Mouse (Mus musculus) cerebellum, adult 2 months (tissue): ENCODE data around the gene 1810055G02Rik. TPM values are rescaled to one million over a fixed set of nuclear protein-coding genes. Genes with fewer than 3 reads are reported as not detected.

ENCODE experiments used
- DNase-seq, 2 experiments: peaks; one replicate each; pipeline ENCODE4 v3.0.0; 2021
- H3K27ac ChIP-seq: fragments of 200-500 bp; 2 replicates; pipeline ENCODE4 v1.5.1; 2012; ENCODE audit warnings: low read length, control low read depth, inconsistent platforms; ENCODE audit not compliant: insufficient read depth
- H3K27me3 ChIP-seq: fragments of 200-500 bp; 2 replicates; pipeline ENCODE4 v1.6.1; 2012; ENCODE audit warnings: inconsistent platforms, mild to moderate bottlenecking, low read length, moderate library complexity; ENCODE audit not compliant: control insufficient read depth, insufficient read depth
- H3K4me1 ChIP-seq: fragments of 200-500 bp; 2 replicates; pipeline ENCODE4 v1.6.1; 2011; ENCODE audit warnings: low read length; ENCODE audit not compliant: control insufficient read depth, insufficient read depth
- H3K4me3 ChIP-seq: fragments of 200-500 bp; replicated peaks from 2 replicates; pipeline ENCODE3; 2011; ENCODE audit warnings: mild to moderate bottlenecking, low read depth, low read length, control low read depth; ENCODE audit not compliant: insufficient read depth
- CTCF ChIP-seq: fragments of 200-500 bp; IDR thresholded peaks from 2 replicates; pipeline ENCODE4 v1.5.1; 2011; ENCODE audit warnings: low read depth, mild to moderate bottlenecking, control low read depth, low read length, moderate library complexity, borderline replicate concordance; ENCODE audit not compliant: insufficient read depth
- POLR2A ChIP-seq: fragments of 200-500 bp; IDR thresholded peaks from 2 replicates; pipeline ENCODE4 v1.6.1; 2011; ENCODE audit warnings: low read length, control low read depth, borderline replicate concordance; ENCODE audit not compliant: insufficient read depth
- WGBS: fragments of 180-500 bp; shearing (Covaris S2); methylation state at CpG from one replicate; pipeline ENCODE4 v1.1.7; 2018; 5-methylcytosine and 5-hydroxymethylcytosine counted together
- polyA plus RNA-seq: library from polyadenylated mRNA; depleted of rRNA; stranded (reverse); fragments of >200 nt; gene quantifications from 2 replicates; pipeline ENCODE4 v1.2.3, GENCODE M21; 2012

1810055G02Rik gene
- polyA plus RNA-seq, 1 experiment = 37.2 TPM

GRCm38 (mm10) chr19:3730781-3731646 lies 22.9 kb downstream of the 1810055G02Rik start:
- no peak overlapping the region for H3K27ac ChIP-seq
- WGBS = 83% methylated on average over 7 of the region's 7 CpGs
- no peak for TF ChIP-seq POLR2A
- no peak for TF ChIP-seq CTCF
- no peak for DNase-seq
- no peaks in the 10 kb centered on the region for H3K27me3 ChIP-seq
- no peaks in the 10 kb centered on the region for H3K4me1 ChIP-seq
- no peak overlapping the region for H3K4me3 ChIP-seq

GRCm38 (mm10) chr19:3736001-3736400 lies 27.9 kb downstream of the 1810055G02Rik start:
- WGBS = 74% methylated on average over 3 of the region's 3 CpGs
- no peak for TF ChIP-seq POLR2A
- TF ChIP-seq CTCF = no peak
- H3K27ac ChIP-seq = no peak overlapping the region
- no peak overlapping the region for H3K4me3 ChIP-seq
- H3K27me3 ChIP-seq = no peaks in the 10 kb centered on the region
- no peak for DNase-seq
- H3K4me1 ChIP-seq = no peaks in the 10 kb centered on the region

- TF ChIP-seq CTCF (no peak), POLR2A (no peak)
- no peak for DNase-seq
- WGBS = 93% methylated on average over 7 of the region's 7 CpGs
- Histone ChIP-seq H3K4me3 (no peak overlapping the region), H3K27ac (no peak overlapping the region), H3K27me3 (no peaks in the 10 kb centered on the region), H3K4me1 (peaks cover 4% of the 10 kb centered on the region; the same call in 1 of the 2 replicates)
Observed at GRCm38 (mm10) chr19:3739650-3740049, 31.6 kb downstream of the 1810055G02Rik start.

GRCm38 (mm10) chr19:3742716-3743115 lies 34.6 kb downstream of the 1810055G02Rik start:
- DNase-seq = peak; percentile 42 to 52
- Histone ChIP-seq H3K4me3 (no peak overlapping the region), H3K4me1 (peaks cover 4% of the 10 kb centered on the region; the same call in 1 of the 2 replicates), H3K27me3 (no peaks in the 10 kb centered on the region), H3K27ac (peak overlapping the region; percentile 27; the same call in 1 of the 2 replicates)
- TF ChIP-seq CTCF (no peak), POLR2A (no peak)
- WGBS = 22% methylated on average over 4 of the region's 4 CpGs

GRCm38 (mm10) chr19:3743362-3743761 lies 35.3 kb downstream of the 1810055G02Rik start:
- 68% methylated on average over 7 of the region's 7 CpGs for WGBS
- Histone ChIP-seq H3K4me3 (no peak overlapping the region), H3K27me3 (no peaks in the 10 kb centered on the region), H3K27ac (no peak overlapping the region), H3K4me1 (peaks cover 4% of the 10 kb centered on the region; the same call in 1 of the 2 replicates)
- TF ChIP-seq CTCF (no peak), POLR2A (no peak)
- no peak for DNase-seq

- WGBS = 2% methylated on average over 13 of the region's 13 CpGs
- peak overlapping the region; percentile 86 for H3K27ac ChIP-seq
- TF ChIP-seq POLR2A (peak; percentile 60; the same call in 1 of the 2 replicates), CTCF (no peak; the same call in 1 of the 2 replicates)
- H3K4me3 ChIP-seq = peak overlapping the region; percentile 91
- DNase-seq = peak; percentile 81 to 82
- H3K4me1 ChIP-seq = peaks cover 4% of the 10 kb centered on the region; the same call in 1 of the 2 replicates
- H3K27me3 ChIP-seq = no peaks in the 10 kb centered on the region
Observed at GRCm38 (mm10) chr19:3743851-3744512, 35.9 kb downstream of the 1810055G02Rik start.

- H3K4me3 ChIP-seq = no peak overlapping the region
- DNase-seq = no peak
- no peak overlapping the region for H3K27ac ChIP-seq
- H3K4me1 ChIP-seq = no peaks in the 10 kb centered on the region; the same call in 1 of the 2 replicates
- no peak for TF ChIP-seq POLR2A
- TF ChIP-seq CTCF = no peak
- H3K27me3 ChIP-seq = no peaks in the 10 kb centered on the region
- 63% methylated on average over 8 of the region's 8 CpGs for WGBS
Observed at GRCm38 (mm10) chr19:3752621-3753239, 44.6 kb downstream of the 1810055G02Rik start.
